Mouse (Mus musculus) heart, postnatal 0 days (tissue): ENCODE data around the gene Nodal. TPM values are rescaled to one million over a fixed set of nuclear protein-coding genes. Genes with fewer than 3 reads are reported as not detected.

Experiments
- ATAC-seq: fragments of 200-750 bp; cut with Nextera tagmentation; 2 replicates; pipeline ENCODE4 v1.8.0; 2017; ENCODE audit warnings: low read depth, moderate number of reproducible peaks, moderate library complexity; ENCODE audit not compliant: insufficient read depth
- DNase-seq: peaks from one replicate; pipeline ENCODE4 v3.0.0-alpha.2; 2016; ENCODE audit warnings: low spot score
- H3K27ac ChIP-seq: fragments of 300-500 bp; sonication (generic); 2 replicates; pipeline ENCODE4 v1.5.1; 2014; ENCODE audit warnings: low read depth, mild to moderate bottlenecking
- H3K27me3 ChIP-seq: fragments of 300-500 bp; sonication (generic); 2 replicates; pipeline ENCODE4 v1.6.1; 2014; ENCODE audit warnings: low read length, mixed read lengths; ENCODE audit not compliant: control insufficient read depth, insufficient read depth
- H3K36me3 ChIP-seq: fragments of 300-500 bp; sonication (generic); replicated peaks from 2 replicates; pipeline ENCODE4 v1.6.1; 2014; ENCODE audit warnings: low read length, mixed read lengths; ENCODE audit not compliant: control insufficient read depth, insufficient read depth
- H3K4me1 ChIP-seq: fragments of 300-500 bp; sonication (generic); 2 replicates; pipeline ENCODE4 v1.6.1; 2014; ENCODE audit warnings: antibody characterized with exemption; ENCODE audit not compliant: control insufficient read depth, insufficient read depth
- H3K4me2 ChIP-seq: fragments of 300-500 bp; sonication (generic); 2 replicates; pipeline ENCODE4 v1.6.1; 2014; ENCODE audit warnings: low read depth, mild to moderate bottlenecking, low read length, moderate library complexity
- H3K4me3 ChIP-seq: fragments of 300-500 bp; sonication (generic); 2 replicates; pipeline ENCODE4 v1.5.1; 2014; ENCODE audit warnings: low read depth, low read length
- H3K9ac ChIP-seq: fragments of 300-500 bp; sonication (generic); replicated peaks from 2 replicates; pipeline ENCODE4 v1.6.1; 2014; ENCODE audit warnings: low read depth, low read length, mixed read lengths
- H3K9me3 ChIP-seq: fragments of 300-500 bp; sonication (generic); replicated peaks from 2 replicates; pipeline ENCODE4 v1.6.1; 2016; ENCODE audit warnings: low read length; ENCODE audit not compliant: control insufficient read depth
- CTCF ChIP-seq: IDR thresholded peaks from 2 replicates; pipeline ENCODE4 v1.5.1; 2016; ENCODE audit warnings: antibody characterized with exemption, control low read depth, low read depth
- EP300 ChIP-seq: IDR thresholded peaks from 2 replicates; pipeline ENCODE4 v1.6.1; 2016; ENCODE audit warnings: antibody characterized with exemption, low read depth
- WGBS: fragments of 180-500 bp; shearing (Covaris S2); extraction: QIAGEN DNeasy Blood & Tissue Kit; methylation state at CpG from one replicate; pipeline ENCODE4 v1.1.7; 2014; 5-methylcytosine and 5-hydroxymethylcytosine counted together
- polyA plus RNA-seq: library from polyadenylated mRNA; unstranded; fragments of >200 nt; fragmentation: Nextera tagmentation; extraction: Ambion mirVana; gene quantifications from 2 replicates; pipeline ENCODE4 v1.2.1, GENCODE M21; 2015
- total RNA-seq: library from RNA; depleted of rRNA; stranded (reverse); fragments of >200 nt; gene quantifications from 2 replicates; pipeline ENCODE4 v1.2.3, GENCODE M21; 2014; ENCODE audit warnings: low replicate concordance

Gene Nodal
- total and polyA plus RNA-seq, 2 experiments from 2014 or later, result 0.45 TPM; not detected in 1

DNA sequence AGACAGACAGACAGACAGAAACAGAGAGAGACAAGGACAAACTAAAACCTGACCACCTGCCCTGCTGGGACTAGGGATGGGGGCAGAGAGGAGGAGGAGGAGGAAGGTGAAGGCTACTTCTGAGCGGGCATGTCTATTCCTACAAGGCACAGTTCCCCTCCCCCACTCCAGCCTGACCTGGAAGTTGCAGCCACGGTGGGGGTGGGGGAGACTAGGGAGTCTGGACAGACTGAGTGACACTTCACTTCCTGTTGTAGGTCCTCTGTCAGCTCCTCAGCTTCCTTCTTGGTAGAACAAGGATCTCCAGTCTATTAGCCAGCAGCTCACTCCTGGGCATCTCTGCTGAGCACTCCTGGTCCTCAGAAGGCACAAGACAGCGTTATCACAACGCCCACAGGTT is 43.7 kb upstream of the Nodal start:
- DNase-seq (no peak), ATAC-seq (no peak)
- peak overlapping the region; percentile 56; the same call in 1 of the 2 replicates for H3K27ac ChIP-seq
- TF ChIP-seq CTCF, result no peak
- TF ChIP-seq EP300, result no peak
- H3K9me3 ChIP-seq, result no peaks in the 10 kb centered on the region
- no peaks in the 10 kb centered on the region for H3K27me3 ChIP-seq
- peaks cover 64% of the 10 kb centered on the region for H3K4me1 ChIP-seq
- no peaks in the 10 kb centered on the region; the same call in 1 of the 2 replicates for H3K36me3 ChIP-seq
- H3K9ac ChIP-seq, result no peak overlapping the region
- no peak overlapping the region for H3K4me2 ChIP-seq
- no peak overlapping the region for H3K4me3 ChIP-seq
- WGBS, result 27% methylated on average over 4 of the region's 4 CpGs

DNA sequence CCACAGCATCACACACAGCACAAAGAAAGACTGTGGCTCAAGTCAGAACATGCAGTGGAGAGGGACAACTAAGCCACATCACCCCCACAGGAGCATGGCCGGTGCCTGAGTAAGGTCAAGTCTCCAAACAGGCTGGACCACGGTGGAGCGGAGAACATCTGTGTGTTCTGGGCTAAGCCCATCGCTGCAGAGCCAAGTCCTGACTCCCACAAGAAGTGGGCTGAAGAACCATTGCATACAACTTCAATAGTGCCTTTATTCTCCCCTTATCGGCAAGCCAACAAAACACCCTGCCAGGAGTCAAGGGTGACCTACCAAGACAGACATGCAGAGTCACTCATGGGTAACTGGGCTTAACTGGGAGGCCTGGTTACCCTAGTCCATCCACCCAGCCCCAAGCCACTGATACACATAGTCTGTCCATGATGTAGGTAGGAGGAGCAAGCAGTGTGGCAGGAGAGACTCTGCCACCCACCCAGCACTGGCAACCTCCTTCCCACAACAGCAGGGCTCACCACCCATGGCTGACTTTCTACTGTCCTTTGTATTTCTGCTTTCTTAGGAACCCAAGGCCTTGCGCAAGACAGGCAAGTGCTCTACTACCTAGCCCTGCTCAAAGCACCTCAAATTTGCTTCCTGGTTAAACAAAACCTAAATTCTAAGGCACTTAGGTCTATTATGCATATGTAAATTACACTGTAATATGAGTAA is 42.8 kb upstream of the Nodal start:
- no peak for DNase-seq

DNA sequence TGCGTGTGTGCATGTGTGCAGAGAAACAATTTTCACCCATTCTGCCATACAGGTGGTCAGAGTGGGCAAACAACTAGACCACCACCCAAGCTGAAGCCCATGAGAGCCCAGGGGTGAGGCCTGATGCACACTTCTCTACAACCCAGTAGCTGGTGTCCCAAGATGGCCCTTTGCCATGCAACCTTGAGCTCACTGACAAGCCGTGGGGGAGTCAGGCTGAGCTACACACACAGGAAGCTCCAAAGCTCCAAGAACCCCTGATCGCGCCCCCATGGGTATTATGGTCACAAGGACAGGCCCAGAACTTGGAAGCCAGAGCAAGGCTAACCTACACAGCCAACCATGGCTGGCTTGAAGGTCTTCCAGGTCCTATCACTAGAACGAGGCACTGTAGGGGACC is 39.7 kb upstream of the Nodal start:
- H3K36me3 ChIP-seq, result no peaks in the 10 kb centered on the region; the same call in 1 of the 2 replicates
- no peak for DNase-seq
- no peak overlapping the region for H3K4me2 ChIP-seq
- no peak overlapping the region for H3K27ac ChIP-seq
- no peak for ATAC-seq
- H3K9ac ChIP-seq, result no peak overlapping the region
- H3K9me3 ChIP-seq, result no peaks in the 10 kb centered on the region
- no peak for TF ChIP-seq EP300
- no peak for TF ChIP-seq CTCF
- no peaks in the 10 kb centered on the region for H3K27me3 ChIP-seq
- 79% methylated on average over 5 of the region's 5 CpGs for WGBS
- no peak overlapping the region for H3K4me3 ChIP-seq
- H3K4me1 ChIP-seq, result peaks cover 67% of the 10 kb centered on the region

More for the DNA sequence above, 42.8 kb upstream of the Nodal start:
- no peaks in the 10 kb centered on the region; the same call in 1 of the 2 replicates for H3K36me3 ChIP-seq
- H3K9ac ChIP-seq, result no peak overlapping the region
- WGBS, result 60% methylated on average over 6 of the region's 6 CpGs
- H3K27ac ChIP-seq, result peak overlapping the region; percentile 56
- no peak overlapping the region for H3K4me3 ChIP-seq
- ATAC-seq, result no peak
- H3K27me3 ChIP-seq, result no peaks in the 10 kb centered on the region
- no peak overlapping the region for H3K4me2 ChIP-seq
- no peaks in the 10 kb centered on the region for H3K9me3 ChIP-seq
- H3K4me1 ChIP-seq, result peaks cover 65% of the 10 kb centered on the region
- TF ChIP-seq EP300 (no peak), CTCF (no peak)

DNA sequence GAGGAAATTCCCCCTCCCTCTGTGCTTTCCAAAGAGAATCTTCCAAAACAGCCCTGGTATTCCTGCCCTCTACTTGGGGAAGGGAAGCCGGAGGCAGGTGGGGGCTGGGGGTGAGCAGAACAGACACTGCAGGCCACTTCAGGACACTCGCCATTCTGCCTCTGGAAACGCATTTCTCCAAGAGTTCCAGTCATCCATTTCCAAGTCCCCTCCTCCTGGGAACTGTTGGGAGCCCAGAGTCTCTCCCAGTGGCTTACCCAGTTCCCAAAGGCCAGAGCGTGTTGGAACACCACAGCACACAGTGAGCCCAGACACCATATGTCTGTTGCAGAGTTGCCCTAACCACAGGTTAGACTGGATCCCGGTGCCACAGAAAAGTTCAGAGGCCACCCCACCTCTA is 39.1 kb upstream of the Nodal start:
- Histone ChIP-seq H3K9me3 (no peaks in the 10 kb centered on the region), H3K27ac (0 out of 2 replicates have a peak overlapping the region, but pooled peaks have one; percentile 87), H3K4me2 (no peak overlapping the region), H3K27me3 (no peaks in the 10 kb centered on the region), H3K36me3 (no peaks in the 10 kb centered on the region; the same call in 1 of the 2 replicates), H3K4me3 (no peak overlapping the region), H3K9ac (no peak overlapping the region), H3K4me1 (peaks cover 66% of the 10 kb centered on the region)
- WGBS, result 66% methylated on average over 5 of the region's 5 CpGs
- no peak for DNase-seq
- TF ChIP-seq CTCF (no peak), EP300 (no peak)
- no peak for ATAC-seq

DNA sequence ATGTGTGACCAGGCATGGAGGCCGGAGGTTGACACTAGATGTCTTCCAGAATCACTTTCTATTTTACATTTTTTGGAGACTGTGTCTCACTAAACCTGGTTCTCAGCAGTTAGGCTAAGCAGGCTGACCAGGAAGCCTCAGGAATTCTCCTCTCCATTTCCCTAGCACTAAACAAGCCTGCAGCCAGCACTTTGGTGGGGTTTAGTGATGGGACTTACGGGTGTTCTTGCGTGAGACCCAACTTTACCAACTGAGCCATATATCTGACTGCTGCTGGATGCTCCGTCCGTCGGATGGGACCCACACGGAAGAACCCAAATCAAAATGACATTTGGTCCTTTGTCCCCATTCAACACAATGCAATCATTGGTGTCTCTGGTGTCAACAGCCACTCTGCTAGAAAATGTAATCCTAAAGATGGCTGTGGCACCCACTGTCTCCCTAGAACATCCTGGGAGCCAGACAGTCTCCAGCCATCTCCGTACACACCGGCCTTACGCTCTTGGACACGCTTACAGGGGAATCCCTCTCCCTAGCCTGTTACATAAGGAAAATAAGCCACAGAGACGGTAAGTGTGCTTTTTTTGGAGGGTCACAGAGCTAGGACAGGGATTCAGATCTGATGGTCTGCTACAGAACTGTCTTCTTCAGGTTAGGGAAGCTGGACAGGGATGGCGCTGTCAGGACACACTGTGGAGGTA is 38.3 kb upstream of the Nodal start:
- TF ChIP-seq CTCF, result no peak
- no peak for TF ChIP-seq EP300
- ATAC-seq (no peak), DNase-seq (no peak)
- Histone ChIP-seq H3K4me2 (peak overlapping the region; percentile 95), H3K4me3 (0 out of 2 replicates have a peak overlapping the region, but pooled peaks have one; percentile 85), H3K27ac (peak overlapping the region; percentile 87), H3K4me1 (peaks cover 66% of the 10 kb centered on the region), H3K36me3 (no peaks in the 10 kb centered on the region), H3K27me3 (no peaks in the 10 kb centered on the region), H3K9ac (0 out of 2 replicates have a peak overlapping the region, but pooled peaks have one; percentile 42), H3K9me3 (no peaks in the 10 kb centered on the region)
- WGBS, result 66% methylated on average over 13 of the region's 13 CpGs
